Mouse (Mus musculus): Measurements from ENCODE around the gene Dyrk2.

Gene Dyrk2

GRCm38 (mm10) chr10:118846991-118847545 lies 22.9 kb downstream of the Dyrk2 start:
- DNase-seq (ENCODE audit: low read depth, low spot score) = no peak

GRCm38 (mm10) chr10:118840598-118840997 lies 29.4 kb downstream of the Dyrk2 start:
- DNase-seq (ENCODE audit: low read depth, low spot score) = no peak

- DNase-seq (ENCODE audit: low read depth, low spot score) = no peak
Measured at GRCm38 (mm10) chr10:118839343-118840141, 30.5 kb downstream of the Dyrk2 start.

- no peak for DNase-seq (ENCODE audit: low read depth, low spot score)
Measured at GRCm38 (mm10) chr10:118837636-118838035, 32.4 kb downstream of the Dyrk2 start.

- DNase-seq (ENCODE audit: low read depth, low spot score) = no peak
Measured at GRCm38 (mm10) chr10:118831190-118831589, 38.8 kb downstream of the Dyrk2 start.

DNA sequence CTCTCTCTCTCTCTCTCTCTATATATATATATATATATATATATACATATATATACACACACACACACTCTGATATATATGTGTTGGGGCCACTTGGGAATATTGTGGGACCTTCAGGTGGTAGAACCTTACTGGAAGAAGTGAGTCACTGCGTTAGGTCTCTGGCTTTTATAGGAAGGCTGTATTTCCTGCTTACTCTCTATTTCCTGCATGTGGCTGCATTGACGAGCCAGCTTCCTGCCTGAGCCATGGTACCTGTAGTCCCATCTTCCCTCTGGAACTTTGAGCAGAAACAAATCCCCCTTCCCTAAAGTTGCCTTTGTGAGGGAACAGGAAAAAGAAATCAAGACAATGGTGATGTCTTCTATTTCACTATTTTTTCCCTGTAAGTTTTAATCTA lies 40.4 kb downstream of the Dyrk2 start:
- no peak for DNase-seq (ENCODE audit: low read depth, low spot score)

- DNase-seq (ENCODE audit: low read depth, low spot score) = no peak
Measured at GRCm38 (mm10) chr10:118827116-118827515, 42.9 kb downstream of the Dyrk2 start.

DNA sequence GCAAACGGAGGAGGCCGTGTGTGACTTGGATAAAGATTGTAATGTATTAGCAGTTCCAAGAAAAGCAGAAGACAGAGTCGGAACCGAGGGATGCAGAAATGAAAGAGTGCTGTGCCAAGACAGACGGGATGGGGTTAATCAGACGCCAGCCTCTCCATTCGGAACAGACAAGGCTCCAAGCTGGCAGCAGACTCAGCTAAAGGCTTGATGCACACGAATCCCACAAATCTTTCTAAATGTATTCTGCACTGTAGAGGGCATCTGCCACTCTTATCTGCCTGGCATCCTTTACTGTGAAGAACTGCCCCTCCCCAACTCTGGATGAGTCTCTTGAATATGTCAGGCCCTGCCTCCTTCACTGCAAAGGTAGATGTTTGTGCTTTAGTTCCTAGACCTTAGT lies 45.2 kb downstream of the Dyrk2 start:
- no peak for DNase-seq (ENCODE audit: low read depth, low spot score)

GRCm38 (mm10) chr10:118820901-118821300 lies 49.1 kb downstream of the Dyrk2 start:
- DNase-seq (ENCODE audit: low read depth, low spot score) = no peak

DNA sequence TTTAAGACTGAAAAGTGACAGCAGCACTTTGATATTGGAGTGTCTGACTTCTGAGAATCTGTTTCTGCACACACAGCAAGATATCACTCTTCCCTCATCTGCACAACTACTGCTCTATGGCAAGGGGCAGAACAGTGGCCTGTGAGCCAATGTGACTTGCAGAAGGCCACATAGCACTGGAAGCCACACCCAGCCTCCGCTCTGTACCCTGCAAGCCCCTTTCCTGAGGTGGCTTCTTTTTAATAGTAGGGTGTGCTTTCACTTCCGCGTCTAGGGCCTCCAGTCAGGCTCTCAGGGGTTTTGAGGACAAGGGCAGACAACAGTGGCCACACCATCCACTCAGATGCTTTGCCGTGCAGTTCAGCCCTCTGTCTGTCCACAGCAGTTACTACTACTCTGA lies 50.2 kb downstream of the Dyrk2 start:
- DNase-seq (ENCODE audit: low read depth, low spot score) = no peak

DNA sequence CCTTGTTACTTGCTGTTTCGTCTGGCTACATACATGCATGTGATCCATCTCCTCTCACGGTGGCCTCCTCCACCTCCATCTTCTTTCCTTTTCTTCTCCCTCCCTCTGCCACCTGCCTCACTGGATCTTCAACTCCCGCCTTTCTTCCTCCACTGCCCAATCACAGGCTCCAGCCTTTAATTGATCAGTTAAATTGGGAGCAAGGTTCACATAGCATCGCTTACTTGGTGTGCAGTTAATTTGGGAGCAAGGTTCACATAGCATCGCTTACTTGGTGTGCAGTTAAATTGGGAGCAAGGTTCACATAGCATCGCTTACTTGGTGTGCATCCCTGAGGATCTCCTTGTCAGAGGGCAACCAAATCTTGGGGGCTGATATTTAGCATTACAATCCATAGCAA lies 52.9 kb downstream of the Dyrk2 start:
- no peak for DNase-seq (ENCODE audit: low read depth, low spot score)

GRCm38 (mm10) chr10:118811945-118812344 lies 58.1 kb downstream of the Dyrk2 start:
- DNase-seq (ENCODE audit: low read depth, low spot score) = no peak

DNA sequence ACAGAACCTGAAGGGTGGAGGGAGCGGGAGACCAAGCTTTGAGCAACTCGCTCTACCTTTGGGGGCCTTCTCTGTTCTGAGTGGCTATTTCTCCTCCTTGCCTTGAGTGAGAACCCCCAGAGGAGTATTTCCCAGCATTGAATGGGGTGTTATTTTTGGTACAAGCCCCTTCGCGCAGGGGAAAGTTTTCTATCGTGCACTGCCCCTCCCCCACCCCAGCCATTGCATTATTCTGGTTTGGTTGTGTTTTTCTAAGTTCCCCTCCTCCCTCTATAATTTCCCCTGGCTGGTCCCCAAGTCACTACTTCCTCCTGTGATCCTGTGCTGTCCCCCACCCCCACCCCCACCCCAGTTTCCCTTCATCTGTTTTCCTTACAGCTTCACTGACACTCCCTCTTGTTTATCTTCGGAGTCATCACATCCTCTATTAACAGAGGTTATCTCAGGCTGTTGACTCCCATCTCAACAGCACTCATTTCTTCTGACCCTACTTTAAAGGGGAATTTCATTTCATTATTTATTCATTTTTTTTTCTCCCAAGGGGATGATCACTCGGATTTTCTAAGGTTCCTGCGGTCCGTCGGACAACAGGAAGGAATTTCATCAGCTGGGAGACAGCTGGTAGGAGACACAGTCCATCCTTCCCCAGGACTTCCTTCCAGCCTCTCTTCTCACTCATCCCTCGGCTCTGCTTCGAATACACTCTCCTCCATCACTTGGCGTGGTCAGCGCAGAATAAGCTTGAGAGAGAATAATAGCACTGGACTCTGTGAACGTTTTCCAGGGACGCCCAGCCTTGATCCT lies 58.9 kb downstream of the Dyrk2 start:
- no peak for DNase-seq (ENCODE audit: low read depth, low spot score)

Measured in A20 (cell line).